Mouse (Mus musculus) embryonic facial prominence, embryonic 11.5 days (tissue): ENCODE measurements around the gene Zfyve9. TPM values are rescaled to one million over a fixed set of nuclear protein-coding genes. Genes with fewer than 3 reads are reported as not detected.

Experiments
- ATAC-seq: fragments of 200-750 bp; cut with Nextera tagmentation; replicated peaks from 2 replicates; pipeline ENCODE4 v1.8.0; 2017; ENCODE audit warnings: low read depth; ENCODE audit not compliant: insufficient number of reproducible peaks, low FRiP score, low TSS enrichment
- DNase-seq: peaks from one replicate; pipeline ENCODE4 v3.0.0-alpha.2; 2015; ENCODE audit warnings: low spot score
- H3K27ac ChIP-seq: fragments of 300-500 bp; sonication (generic); replicated peaks from 2 replicates; pipeline ENCODE4 v1.5.1; 2014; ENCODE audit warnings: mild to moderate bottlenecking, low read depth, low read length, control low read depth
- H3K27me3 ChIP-seq: fragments of 300-500 bp; sonication (generic); 2 replicates; pipeline ENCODE4 v1.6.1; 2014; ENCODE audit warnings: mild to moderate bottlenecking, low read length, moderate library complexity, mixed read lengths; ENCODE audit not compliant: control insufficient read depth, insufficient read depth
- H3K36me3 ChIP-seq: fragments of 300-500 bp; sonication (generic); replicated peaks from 2 replicates; pipeline ENCODE4 v1.6.1; 2014; ENCODE audit warnings: low read depth, mild to moderate bottlenecking, low read length, moderate library complexity, mixed read lengths; ENCODE audit not compliant: control insufficient read depth, insufficient read depth
- H3K4me1 ChIP-seq: fragments of 300-500 bp; sonication (generic); 2 replicates; pipeline ENCODE4 v1.6.1; 2014; ENCODE audit warnings: low read length, mixed read lengths; ENCODE audit not compliant: control insufficient read depth, insufficient read depth
- H3K4me2 ChIP-seq: fragments of 300-500 bp; sonication (generic); 2 replicates; pipeline ENCODE4 v1.6.1; 2014; ENCODE audit warnings: low read depth, mild to moderate bottlenecking, control low read depth, low read length, moderate library complexity
- H3K4me3 ChIP-seq: fragments of 300-500 bp; sonication (generic); 2 replicates; pipeline ENCODE4 v1.5.1; 2014; ENCODE audit warnings: low read depth, low read length, control low read depth
- H3K9ac ChIP-seq: fragments of 300-500 bp; sonication (generic); replicated peaks from 2 replicates; pipeline ENCODE4 v1.6.1; 2014; ENCODE audit warnings: mild to moderate bottlenecking, control low read depth, low read length
- H3K9me3 ChIP-seq: fragments of 300-500 bp; sonication (generic); replicated peaks from 2 replicates; pipeline ENCODE4 v1.6.1; 2016; ENCODE audit warnings: mild to moderate bottlenecking, low read length, inconsistent platforms, mixed read lengths; ENCODE audit not compliant: control insufficient read depth
- WGBS: fragments of 180-500 bp; shearing (Covaris S2); extraction: QIAGEN DNeasy Blood & Tissue Kit; methylation state at CpG from one replicate; pipeline ENCODE4 v1.1.7; 2014; 5-methylcytosine and 5-hydroxymethylcytosine counted together
- polyA plus RNA-seq: library from polyadenylated mRNA; unstranded; fragments of >200 nt; fragmentation: Nextera tagmentation; extraction: Ambion mirVana; gene quantifications from 2 replicates; pipeline ENCODE4 v1.2.1, GENCODE M21; 2014

Zfyve9 gene
- polyA plus RNA-seq, 1 experiment from 2014 or later: 3.8 TPM

DNA sequence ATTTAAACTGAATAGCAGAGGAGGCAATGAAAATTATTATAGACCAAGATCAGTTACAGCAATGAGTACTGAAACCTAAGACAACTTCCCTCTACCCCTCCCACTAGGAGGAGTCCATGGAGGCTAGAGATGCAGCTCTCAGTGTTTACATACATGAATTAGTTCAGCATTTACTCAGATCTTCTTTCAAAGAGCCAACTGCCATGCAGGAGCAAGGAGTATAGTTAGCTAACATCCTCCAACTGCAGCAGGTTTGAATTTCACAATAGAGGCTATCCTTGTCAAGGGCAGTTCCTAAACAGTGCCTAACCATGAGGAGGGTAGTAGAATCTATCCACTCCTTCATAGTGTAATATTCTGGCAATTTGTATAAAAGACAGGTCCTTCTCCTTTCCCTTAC is 12.1 kb downstream of the Zfyve9 start:
- DNase-seq: no peak

DNA sequence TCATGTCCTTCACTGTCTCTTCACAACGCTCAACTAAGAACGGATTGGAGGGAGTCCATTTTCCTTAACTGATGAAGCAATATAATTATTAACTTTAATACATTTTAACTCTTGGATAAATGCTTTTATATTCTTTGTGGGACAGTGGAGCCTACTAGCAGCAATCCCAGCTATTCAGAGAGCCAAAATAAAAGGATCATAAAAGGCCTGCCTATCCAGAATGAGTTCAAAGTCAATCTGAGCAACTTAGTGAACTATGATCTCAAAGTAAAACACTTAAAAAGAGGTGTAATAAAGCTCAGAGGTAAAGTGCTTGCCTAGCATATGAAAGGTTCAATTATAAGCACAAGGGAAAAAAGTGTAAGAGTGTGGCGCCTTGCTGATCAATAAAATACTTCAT is 21.0 kb downstream of the Zfyve9 start:
- H3K9me3 ChIP-seq: no peaks in the 10 kb centered on the region
- WGBS: 98% methylated on average over 3 of the region's 3 CpGs

More for the DNA sequence above, 12.1 kb downstream of the Zfyve9 start:
- no peaks in the 10 kb centered on the region for H3K27me3 ChIP-seq
- no peak overlapping the region for H3K4me2 ChIP-seq
- H3K36me3 ChIP-seq: no peaks in the 10 kb centered on the region
- no peaks in the 10 kb centered on the region for H3K9me3 ChIP-seq
- H3K27ac ChIP-seq: no peak overlapping the region
- H3K4me1 ChIP-seq: no peaks in the 10 kb centered on the region
- no peak overlapping the region for H3K9ac ChIP-seq
- ATAC-seq: no peak; the same call in 1 of the 2 replicates
- H3K4me3 ChIP-seq: no peak overlapping the region

DNA sequence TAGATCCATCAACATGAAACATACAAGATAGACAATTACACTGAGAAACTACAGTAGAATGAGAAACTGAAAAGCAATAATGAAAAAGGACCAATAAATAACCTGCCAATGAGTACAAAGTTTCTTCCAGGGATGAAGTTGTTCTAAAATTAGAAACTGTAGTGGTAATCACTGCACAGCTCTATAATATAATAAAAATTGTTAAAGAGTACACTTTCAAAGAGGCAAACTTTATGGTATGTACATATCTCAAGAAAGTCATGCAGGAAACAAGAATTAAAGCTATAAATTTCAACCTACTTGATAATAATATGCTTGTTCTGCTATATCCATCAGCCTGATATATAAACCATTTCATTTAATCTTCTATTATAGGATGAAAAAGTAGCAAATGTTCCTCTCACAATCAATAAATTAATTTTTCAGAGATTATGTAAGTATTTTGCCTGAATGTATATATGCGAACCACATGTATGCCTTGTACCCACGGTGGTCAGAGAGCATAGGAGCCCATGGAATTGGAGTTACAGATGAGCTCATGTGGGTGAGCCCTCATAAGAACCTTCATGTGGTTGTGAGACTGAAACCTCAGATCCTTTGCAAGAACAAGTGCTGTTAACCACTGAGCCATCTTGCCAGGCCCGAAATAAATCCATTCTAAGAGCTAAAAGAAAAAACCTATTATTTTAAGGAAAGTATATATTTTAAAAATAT is 34.3 kb downstream of the Zfyve9 start:
- Histone ChIP-seq H3K4me3 (no peak overlapping the region), H3K27me3 (no peaks in the 10 kb centered on the region), H3K4me1 (no peaks in the 10 kb centered on the region), H3K27ac (no peak overlapping the region), H3K4me2 (no peak overlapping the region), H3K36me3 (no peaks in the 10 kb centered on the region), H3K9me3 (no peaks in the 10 kb centered on the region), H3K9ac (no peak overlapping the region)
- ATAC-seq: no peak
- WGBS: 97% methylated on average over 3 of the region's 3 CpGs
- DNase-seq: no peak

More for the DNA sequence above, 21.0 kb downstream of the Zfyve9 start:
- H3K4me2 ChIP-seq: no peak overlapping the region
- H3K27ac ChIP-seq: no peak overlapping the region
- no peaks in the 10 kb centered on the region for H3K27me3 ChIP-seq
- ATAC-seq (no peak), DNase-seq (no peak)
- H3K36me3 ChIP-seq: no peaks in the 10 kb centered on the region
- no peak overlapping the region for H3K9ac ChIP-seq
- no peaks in the 10 kb centered on the region for H3K4me1 ChIP-seq
- H3K4me3 ChIP-seq: no peak overlapping the region

DNA sequence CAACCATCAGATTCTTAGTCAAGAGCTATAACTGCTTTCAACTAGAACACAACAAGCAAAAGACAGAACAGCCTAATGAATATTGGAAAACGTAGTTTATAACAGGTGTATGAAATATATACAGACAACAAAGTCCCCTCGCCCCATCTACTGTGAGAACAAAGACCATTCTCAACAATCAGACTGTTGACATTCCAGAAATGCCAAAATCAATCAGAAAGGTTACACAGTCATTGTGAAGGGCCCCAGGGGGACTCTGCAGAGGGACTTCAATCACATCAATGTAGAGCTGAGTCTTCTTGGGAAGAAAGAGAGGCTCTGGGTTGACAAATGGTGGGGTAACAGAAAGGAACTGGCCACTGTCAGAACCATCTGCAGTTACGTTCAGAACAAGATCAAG is 49.0 kb downstream of the Zfyve9 start:
- no peaks in the 10 kb centered on the region for H3K27me3 ChIP-seq
- WGBS: 54% methylated on average over 3 of the region's 3 CpGs
- no peak for ATAC-seq

DNA sequence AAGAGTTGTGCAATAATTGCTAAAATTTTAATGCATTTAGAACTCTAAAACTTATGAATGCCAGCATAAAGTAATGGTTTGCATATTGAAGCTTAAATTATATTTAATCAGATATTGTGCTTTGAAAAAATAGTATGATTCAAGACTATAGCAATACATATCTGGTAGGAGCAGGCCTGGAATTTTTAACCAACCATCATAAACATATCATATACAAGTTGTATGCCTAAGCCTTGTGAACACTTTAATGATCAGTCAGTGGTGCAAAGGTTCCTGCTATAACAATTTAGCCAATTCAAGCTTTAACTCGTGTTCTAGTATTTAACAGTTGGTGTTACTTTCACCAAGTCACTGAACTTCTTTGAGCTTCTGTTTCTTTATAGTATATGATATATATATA is 50.1 kb downstream of the Zfyve9 start:
- no peak overlapping the region for H3K9ac ChIP-seq
- H3K9me3 ChIP-seq: no peaks in the 10 kb centered on the region
- H3K4me2 ChIP-seq: no peak overlapping the region
- no peaks in the 10 kb centered on the region for H3K27me3 ChIP-seq
- ATAC-seq: no peak
- no peak overlapping the region for H3K4me3 ChIP-seq
- no peak overlapping the region for H3K27ac ChIP-seq
- WGBS: 73% methylated on average over 1 of the region's 1 CpGs
- no peaks in the 10 kb centered on the region for H3K4me1 ChIP-seq
- no peaks in the 10 kb centered on the region for H3K36me3 ChIP-seq
- no peak for DNase-seq

More for the DNA sequence above, 49.0 kb downstream of the Zfyve9 start:
- Histone ChIP-seq H3K4me2 (no peak overlapping the region), H3K4me3 (no peak overlapping the region), H3K27ac (no peak overlapping the region), H3K36me3 (no peaks in the 10 kb centered on the region), H3K4me1 (no peaks in the 10 kb centered on the region), H3K9ac (no peak overlapping the region), H3K9me3 (no peaks in the 10 kb centered on the region)
- no peak for DNase-seq

DNA sequence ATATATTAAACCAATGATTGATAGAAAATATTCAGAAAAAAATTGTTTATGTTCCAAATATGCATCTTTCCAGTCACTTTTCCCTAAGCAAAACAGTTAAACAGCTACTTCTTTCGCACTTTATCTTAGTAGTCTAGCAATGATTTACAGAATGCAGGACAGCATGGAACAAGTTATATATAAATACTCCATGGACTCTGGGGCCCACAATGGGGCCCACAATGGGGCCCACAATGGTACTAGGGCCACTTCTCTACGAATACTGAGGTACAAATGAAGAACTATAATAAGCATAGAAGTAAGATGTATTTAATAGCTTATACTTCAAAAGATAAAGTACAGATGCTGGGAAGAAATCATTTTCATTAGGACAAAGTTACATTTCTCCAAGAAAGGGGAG is 56.5 kb downstream of the Zfyve9 start:
- H3K27ac ChIP-seq: no peak overlapping the region
- H3K9me3 ChIP-seq: no peaks in the 10 kb centered on the region
- no peak for DNase-seq
- ATAC-seq: no peak
- no peak overlapping the region for H3K9ac ChIP-seq
- no peak overlapping the region for H3K4me2 ChIP-seq
- H3K4me1 ChIP-seq: no peaks in the 10 kb centered on the region
- no peaks in the 10 kb centered on the region for H3K27me3 ChIP-seq
- WGBS: 91% methylated on average over 2 of the region's 2 CpGs
- no peaks in the 10 kb centered on the region for H3K36me3 ChIP-seq
- H3K4me3 ChIP-seq: no peak overlapping the region

DNA sequence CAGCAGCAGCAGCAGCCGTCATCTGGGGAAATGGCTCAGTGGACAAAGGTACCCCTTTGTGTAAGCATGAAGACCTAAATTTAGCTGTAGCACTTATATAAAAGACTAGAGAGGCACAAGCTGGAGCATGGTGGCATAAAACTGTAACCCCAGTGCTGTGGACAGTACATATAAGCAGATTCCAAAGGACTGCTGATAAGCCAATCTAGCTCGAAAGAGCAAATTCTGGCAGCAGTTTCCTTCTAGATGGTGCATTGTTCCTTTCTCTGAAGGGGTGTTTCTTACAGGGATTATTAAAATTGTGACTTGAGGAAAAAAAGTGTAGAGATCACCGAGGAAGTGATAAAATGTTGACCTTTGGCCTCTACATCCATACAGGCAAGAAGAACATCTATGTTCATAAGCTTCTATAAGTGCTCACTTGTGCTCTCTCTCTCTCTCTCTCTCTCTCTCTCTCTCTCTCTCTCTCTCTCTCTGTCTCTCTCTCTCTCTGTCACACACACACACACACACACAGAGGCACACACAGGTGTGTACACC is 59.3 kb downstream of the Zfyve9 start:
- H3K27me3 ChIP-seq: no peaks in the 10 kb centered on the region
- DNase-seq: no peak
- ATAC-seq: no peak
- no peaks in the 10 kb centered on the region for H3K4me1 ChIP-seq
- no peaks in the 10 kb centered on the region for H3K36me3 ChIP-seq
- no peak overlapping the region for H3K9ac ChIP-seq
- 83% methylated on average over 3 of the region's 3 CpGs for WGBS
- no peaks in the 10 kb centered on the region for H3K9me3 ChIP-seq
- H3K4me3 ChIP-seq: no peak overlapping the region
- no peak overlapping the region for H3K27ac ChIP-seq
- H3K4me2 ChIP-seq: no peak overlapping the region

DNA sequence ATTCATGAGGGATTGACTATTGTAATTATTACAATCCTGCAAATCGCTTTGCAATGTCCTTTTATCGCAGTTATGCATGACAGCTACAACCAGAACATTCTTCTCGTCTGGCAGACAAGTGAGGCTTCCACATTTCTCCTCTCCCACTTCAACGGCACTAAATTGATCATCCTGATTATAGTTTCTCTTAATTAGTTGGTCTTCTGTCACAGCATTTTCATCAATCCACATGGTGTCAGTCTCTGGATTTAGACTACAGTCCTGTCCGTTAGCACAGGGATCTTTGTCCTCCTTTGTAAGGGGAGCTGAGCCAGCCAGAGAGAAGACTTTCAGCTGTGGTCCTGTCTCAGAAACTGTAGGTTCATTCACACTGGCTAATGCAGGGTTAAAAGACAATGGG is 61.2 kb downstream of the Zfyve9 start, which contains the start of gene 3110021N24Rik:
Gene 3110021N24Rik, plus strand, starts transcription at position 301 of the 400 bp plus-strand sequence.
- Histone ChIP-seq H3K4me3 (no peak within 1 kb of the TSS), H3K27me3 (no peaks in the 10 kb centered on the region), H3K4me2 (no peak within 1 kb of the TSS), H3K27ac (no peak within 1 kb of the TSS), H3K9ac (no peak within 1 kb of the TSS), H3K36me3 (no peaks in the 10 kb centered on the region), H3K9me3 (no peaks in the 10 kb centered on the region), H3K4me1 (no peaks in the 10 kb centered on the region)
- DNase-seq: no peak
- ATAC-seq: no peak
- WGBS: 89% methylated on average over 5 of the region's 5 CpGs
